Mouse (Mus musculus) heart, postnatal 0 days (tissue): ENCODE measurements at regions not wholly inside any gene's neighbourhood (a gene's known extent, or its start where the extent isn't known, plus 50 kb on each side); places are given as distances from the start of the nearest gene placed in this dataset.

Source experiments
- CTCF ChIP-seq: IDR thresholded peaks from 2 replicates; pipeline ENCODE4 v1.5.1; 2016; ENCODE audit warnings: antibody characterized with exemption, control low read depth, low read depth
- EP300 ChIP-seq: IDR thresholded peaks from 2 replicates; pipeline ENCODE4 v1.6.1; 2016; ENCODE audit warnings: antibody characterized with exemption, low read depth

DNA sequence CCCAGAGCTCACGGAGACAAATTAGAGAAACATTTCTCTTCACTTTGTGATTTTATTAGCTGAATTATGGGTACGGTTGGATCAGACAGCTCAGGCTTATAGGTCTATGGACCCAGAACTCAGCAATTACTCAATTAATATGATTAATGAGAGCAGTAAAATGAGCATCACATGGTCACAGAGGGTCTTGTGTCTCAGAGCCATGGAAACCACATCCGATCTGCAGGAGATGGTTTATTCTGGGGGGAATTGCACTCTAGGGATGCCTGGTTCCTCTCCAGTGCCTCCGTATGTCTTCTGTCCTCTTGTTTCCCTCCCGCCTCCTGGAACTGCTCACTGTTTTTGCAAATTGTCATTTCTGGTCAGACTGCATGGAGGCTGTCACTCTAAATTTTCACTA lies 422.6 kb downstream of the Cbln4 start:
- no peak for TF ChIP-seq CTCF
- no peak for TF ChIP-seq EP300
